Mouse (Mus musculus): ENCODE data around the gene Gm26566.
"Not testable (repeated sequence)": the region's sequence is repeated elsewhere in the genome, so short reads cannot be mapped to it uniquely, and the experiment has no call there.

DNA sequence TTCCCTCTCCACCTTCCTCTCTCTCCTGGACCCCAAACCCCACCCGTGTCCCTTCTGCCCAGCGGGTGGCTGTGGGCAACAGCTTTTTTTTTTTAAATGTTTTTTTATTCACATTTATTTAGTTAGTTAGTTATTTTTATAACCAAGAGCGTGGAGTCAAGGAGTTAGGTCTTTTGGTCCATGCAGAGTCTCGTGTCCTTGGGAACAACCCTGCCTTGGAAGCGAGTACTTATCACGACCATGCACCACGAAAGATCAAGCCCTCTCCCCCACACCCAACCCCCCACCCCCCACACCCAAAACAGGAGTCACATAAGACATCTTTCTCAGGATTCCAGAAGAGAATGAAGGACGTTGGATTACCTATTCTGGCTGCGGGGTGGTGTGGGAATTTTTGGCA, 40.7 kb downstream of the Gm26566 start:
- not testable (repeated sequence) for TF ChIP-seq POLR2A (IDR thresholded peaks at IDR 0.05; ENCODE audit: low read depth, low read length); CTCF (IDR thresholded peaks at IDR 0.05; ENCODE audit: borderline replicate concordance, insufficient read depth, low read length)

All from embryonic fibroblast, embryonic 13.5 days (primary cell).